Mouse (Mus musculus): ENCODE data around the gene Mrpl2.

The Mrpl2 gene

GRCm38 (mm10) chr17:46667712-46668111 lies 21.7 kb downstream of the Mrpl2 start:
- DNase-seq (ENCODE audit: low spot score), result no peak

- no peak for DNase-seq (ENCODE audit: low spot score)
Observed at GRCm38 (mm10) chr17:46669911-46670310, 23.9 kb downstream of the Mrpl2 start.

GRCm38 (mm10) chr17:46673850-46674529 lies 28.0 kb downstream of the Mrpl2 start, which contains the start of gene Rrp36:
TSS of gene Rrp36 (minus strand) at chr17:46674352.
- peak; percentile 97 for DNase-seq (ENCODE audit: low spot score)

DNA sequence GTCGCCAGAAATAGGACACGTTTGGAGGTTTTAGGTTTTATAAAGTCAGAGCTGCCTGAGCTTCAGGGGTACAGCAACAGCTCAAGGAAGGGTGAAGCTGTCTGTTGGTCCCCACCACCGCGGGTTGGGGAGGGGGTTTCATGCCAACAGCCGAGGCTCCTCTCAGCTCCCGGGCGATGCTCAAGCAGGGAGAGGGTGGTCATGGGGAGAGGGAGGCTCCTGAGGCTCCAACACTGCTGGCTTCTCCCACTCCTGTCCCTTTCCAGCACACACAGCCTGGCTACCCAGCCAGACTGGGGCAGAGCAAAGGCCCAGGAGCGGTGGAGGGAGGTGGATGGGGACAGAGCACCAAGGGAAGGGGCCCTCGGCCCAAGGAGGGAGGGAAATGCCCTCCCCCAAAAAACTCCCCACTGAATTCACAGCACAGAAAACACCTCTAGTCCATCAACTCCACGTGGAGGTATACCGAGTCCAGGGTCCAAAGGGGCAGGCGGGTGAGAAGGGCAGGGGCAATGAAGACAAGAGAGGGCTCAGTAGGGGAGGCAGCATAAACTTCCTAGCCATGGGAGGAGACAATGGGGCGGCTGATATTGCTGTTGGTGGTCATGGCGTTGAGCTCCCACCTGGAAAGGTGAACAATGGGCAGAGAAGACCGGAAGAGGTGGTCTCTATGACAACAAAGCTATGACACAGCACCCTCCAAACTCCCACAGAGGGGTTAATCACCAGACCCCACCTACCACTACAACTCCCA lies 28.7 kb downstream of the Mrpl2 start:
- no peak for DNase-seq (ENCODE audit: low spot score)

DNA sequence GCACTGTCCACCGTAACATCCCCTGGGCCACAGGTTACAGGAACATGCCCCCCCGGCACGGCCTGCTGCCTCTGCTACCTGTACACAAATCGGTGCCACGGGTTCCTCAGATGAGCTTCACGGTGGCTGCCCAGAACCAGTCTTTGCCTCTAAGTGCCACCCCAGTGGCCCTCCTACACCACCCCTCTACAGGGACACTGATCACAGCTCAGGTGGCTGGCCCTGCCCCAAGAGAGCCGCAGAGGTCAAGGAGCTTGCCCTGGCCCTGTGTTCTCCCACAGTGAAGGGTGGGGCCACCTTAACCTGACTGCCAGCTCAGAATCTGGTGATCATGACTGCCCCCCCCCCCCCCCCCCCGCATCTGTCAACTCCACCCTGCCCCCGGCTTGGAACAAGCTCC lies 32.4 kb downstream of the Mrpl2 start, which contains the start of gene Mea1:
TSS of gene Mea1 (plus strand) at position 378 of the 400 bp plus-strand sequence.
- no peak for DNase-seq (ENCODE audit: low spot score)

- DNase-seq (ENCODE audit: low spot score), result no peak
Observed at GRCm38 (mm10) chr17:46678911-46679310, 32.9 kb downstream of the Mrpl2 start.

DNA sequence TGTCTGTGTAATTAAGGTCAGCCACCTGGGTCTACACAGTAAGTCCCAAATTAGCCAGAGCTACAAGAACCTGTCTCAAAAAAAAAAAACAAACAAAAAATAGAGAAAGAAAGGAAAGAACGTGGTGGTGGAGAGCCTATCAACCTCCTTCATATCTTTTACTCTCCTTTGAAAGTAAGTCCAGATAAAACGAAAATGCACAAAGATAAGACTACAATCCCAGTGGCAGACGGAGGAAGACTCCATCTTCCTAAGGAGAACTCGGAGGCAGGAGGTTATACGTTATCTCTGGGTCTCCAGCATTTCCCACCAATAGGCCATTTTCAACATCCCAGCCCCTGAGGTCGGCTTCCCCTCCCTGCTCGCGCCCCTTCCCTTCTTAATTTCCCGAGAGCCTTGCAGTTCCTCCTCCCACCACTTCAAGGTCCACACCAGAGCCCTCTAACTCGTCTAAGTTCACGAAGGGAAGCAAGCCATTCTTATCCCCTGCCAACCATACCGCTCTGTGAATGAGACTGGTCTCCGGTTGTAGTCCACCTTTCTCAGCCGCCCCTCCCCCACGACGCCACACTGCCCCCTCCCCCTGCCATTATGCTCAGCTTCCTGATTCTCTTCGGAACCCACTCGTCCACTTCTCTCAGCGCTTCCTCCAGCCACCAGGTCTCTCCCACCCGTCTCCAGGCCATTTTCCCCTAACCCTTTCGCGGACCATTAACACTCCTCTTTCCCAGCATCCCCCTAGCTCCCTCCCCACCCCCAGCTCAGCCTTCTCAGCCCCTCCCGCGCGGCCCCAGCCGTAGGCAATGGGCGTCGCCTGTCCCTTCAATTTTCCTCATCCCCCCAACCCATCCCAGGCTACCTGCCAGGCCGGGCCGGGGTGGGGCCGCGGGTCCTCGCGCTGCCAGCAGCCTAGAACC lies 34.1 kb downstream of the Mrpl2 start:
- peak; percentile 61 for DNase-seq (ENCODE audit: low spot score)

GRCm38 (mm10) chr17:46680760-46681373 lies 34.8 kb downstream of the Mrpl2 start, which contains the start of gene Klhdc3:
TSS of gene Klhdc3 (minus strand) at chr17:46680914.
- DNase-seq (ENCODE audit: low spot score), result peak; percentile 99

GRCm38 (mm10) chr17:46681466-46682118 lies 35.6 kb downstream of the Mrpl2 start:
- DNase-seq (ENCODE audit: low spot score), result no peak

- no peak for DNase-seq (ENCODE audit: low spot score)
Observed at GRCm38 (mm10) chr17:46682654-46683389, 36.8 kb downstream of the Mrpl2 start.

- DNase-seq (ENCODE audit: low spot score), result no peak
Observed at GRCm38 (mm10) chr17:46685913-46686312, 39.9 kb downstream of the Mrpl2 start.

DNA sequence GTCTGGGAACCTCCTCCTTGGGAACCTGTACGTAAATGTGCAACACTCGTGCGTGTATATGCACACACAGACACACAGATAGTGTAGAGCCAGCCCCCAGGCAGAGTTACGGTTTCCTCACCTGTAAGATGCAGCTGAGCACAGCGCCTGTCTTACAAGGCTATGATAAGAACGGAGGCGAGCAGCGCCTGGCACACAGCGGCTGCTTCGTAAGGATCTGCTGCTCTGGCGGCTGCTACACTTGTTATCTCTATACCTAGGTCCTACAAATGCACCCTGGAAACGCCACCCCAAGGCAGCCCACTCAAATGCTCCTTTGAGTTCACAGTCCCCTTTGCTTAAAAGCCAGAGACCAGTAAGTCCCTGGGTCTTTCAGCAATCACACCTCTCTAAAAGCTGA lies 44.6 kb downstream of the Mrpl2 start:
- DNase-seq (ENCODE audit: low spot score), result no peak

GRCm38 (mm10) chr17:46691390-46691789 lies 45.4 kb downstream of the Mrpl2 start:
- no peak for DNase-seq (ENCODE audit: low spot score)

DNA sequence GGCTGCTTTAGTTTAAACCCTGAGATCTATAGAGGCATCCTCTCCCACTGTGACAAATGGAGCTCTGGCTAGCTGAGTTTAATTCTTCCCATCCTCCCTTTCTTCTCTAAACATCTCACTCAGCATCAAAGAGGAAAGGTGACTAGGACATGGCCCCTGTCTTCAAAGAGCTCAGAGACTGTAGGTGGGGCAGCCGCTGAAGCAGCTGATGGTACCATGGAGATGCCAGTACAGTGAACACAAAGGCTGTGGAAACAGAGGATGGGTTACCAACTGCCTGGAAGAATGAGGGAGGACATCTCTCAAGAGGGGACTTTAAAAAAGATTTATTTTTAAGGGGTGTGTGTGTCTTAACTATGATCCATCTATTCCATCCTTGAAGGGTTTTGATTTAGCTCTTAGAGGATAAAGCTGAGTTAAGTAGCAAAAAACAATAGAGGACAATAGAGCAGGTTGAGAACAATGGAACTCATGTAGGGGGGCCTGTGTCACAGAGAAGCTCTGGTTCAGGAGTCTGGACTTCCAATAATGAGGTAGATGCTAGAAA lies 48.6 kb downstream of the Mrpl2 start:
- no peak for DNase-seq (ENCODE audit: low spot score)

GRCm38 (mm10) chr17:46698515-46698914 lies 52.5 kb downstream of the Mrpl2 start:
- DNase-seq (ENCODE audit: low spot score), result no peak

DNA sequence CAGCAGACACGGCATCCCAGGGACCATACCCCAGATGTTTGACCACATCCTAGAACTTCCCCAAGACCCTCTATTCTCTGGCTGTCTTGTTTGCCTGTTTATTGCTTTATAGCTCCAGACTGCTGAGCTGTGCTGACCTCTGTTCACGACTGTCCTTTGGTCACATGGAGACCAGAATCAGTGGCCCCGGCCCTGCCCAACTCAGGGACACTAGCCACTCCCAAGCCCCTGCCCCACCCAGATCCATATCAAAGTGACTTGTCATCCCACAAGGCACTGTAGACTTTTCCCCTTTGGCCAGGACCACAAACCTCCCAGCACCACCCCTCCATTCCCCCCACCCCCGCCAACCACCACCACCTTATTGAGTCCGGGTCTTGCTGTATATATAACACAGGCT lies 53.2 kb downstream of the Mrpl2 start:
- DNase-seq (ENCODE audit: low spot score), result no peak

All from embryo, embryonic 10 days (tissue).